12 mouse cellular contexts compared by ENCODE assay signal in the genomic region with DNA sequence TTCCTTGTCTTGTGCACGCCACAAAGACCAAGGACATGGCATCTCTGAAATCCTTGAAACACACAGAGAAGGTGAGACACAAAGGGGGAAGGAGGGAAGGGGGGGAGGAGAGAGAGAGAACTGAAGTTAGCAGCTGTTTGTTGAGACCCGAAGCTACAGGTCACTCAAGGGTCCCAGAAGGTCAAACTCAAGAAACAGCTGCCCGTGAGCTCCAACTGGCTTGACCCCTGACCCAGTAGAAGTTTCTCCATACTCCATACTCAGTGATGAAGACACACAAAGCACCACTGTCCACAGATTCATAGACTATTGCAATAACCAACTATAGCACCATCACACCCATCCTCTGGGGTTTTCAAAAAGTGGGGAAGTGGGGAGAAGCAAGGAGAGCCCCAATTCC.
"Had no signal": no experiment of that assay in that cellular context is flagged by ENCODE, and none has a peak within 500 bp of the region (broad histone marks: within the 10 kb centered on the region; RNA-seq: fewer than 3 reads in every experiment).

No protein-coding gene starts in this region.

- DNase-seq: kidney, adult 11 months; kidney, adult 8-10 months; kidney, postnatal 14 days; kidney, postnatal 4 days; liver, embryonic 13.5 days; lung, adult 2 months; lung, postnatal 14 days; lung, postnatal 4 days; thymus, adult 2 months; thymus, postnatal 14 days; thymus, postnatal 4 days had no signal

- ATAC-seq: midbrain, embryonic 16.5 days had no signal

- H3K27ac ChIP-seq: liver, embryonic 13.5 days had no signal

- H3K4me2 ChIP-seq: liver, embryonic 13.5 days had no signal

- H3K9me3 ChIP-seq: liver, embryonic 13.5 days had no signal

- H3K9ac ChIP-seq: liver, embryonic 13.5 days had no signal

- H3K36me3 ChIP-seq: liver, embryonic 13.5 days had no signal

- H3K4me3 ChIP-seq: liver, embryonic 13.5 days had no signal

- H3K27me3 ChIP-seq: liver, embryonic 13.5 days had no signal
